Mouse (Mus musculus) spleen, postnatal 14 days (tissue): ENCODE results near the gene Krt24.

Experiments
- DNase-seq, 2 experiments: peaks; one replicate each; pipeline ENCODE4 v3.0.0; 2021 to 2022; ENCODE audit warnings: low spot score in 2 of 2

Krt24 gene

GRCm38 (mm10) chr11:99284833-99285312, at the start of gene Krt24:
Gene Krt24, minus strand, starts transcription at chr11:99285262.
- DNase-seq, result no peak

GRCm38 (mm10) chr11:99333426-99333825, 48.4 kb upstream of the Krt24 start:
- no peak for DNase-seq

GRCm38 (mm10) chr11:99329655-99330054, 44.6 kb upstream of the Krt24 start:
- no peak for DNase-seq

GRCm38 (mm10) chr11:99322851-99323250, 37.8 kb upstream of the Krt24 start, which contains the start of gene Krt25:
Gene Krt25, minus strand, starts transcription at chr11:99322951.
- DNase-seq, result no peak

- no peak for DNase-seq
Measured at GRCm38 (mm10) chr11:99321094-99321493, 36.0 kb upstream of the Krt24 start.

- no peak for DNase-seq
Measured at GRCm38 (mm10) chr11:99319127-99319526, 34.1 kb upstream of the Krt24 start.

- DNase-seq, result no peak
Measured at GRCm38 (mm10) chr11:99316543-99316942, 31.5 kb upstream of the Krt24 start.

- no peak for DNase-seq
Measured at GRCm38 (mm10) chr11:99314594-99314993, 29.5 kb upstream of the Krt24 start.

- no peak for DNase-seq
Measured at GRCm38 (mm10) chr11:99310882-99311281, 25.8 kb upstream of the Krt24 start.

- peak; percentile 19 to 46 for DNase-seq
Measured at GRCm38 (mm10) chr11:99307579-99307978, 22.5 kb upstream of the Krt24 start.

GRCm38 (mm10) chr11:99295039-99295438, 10.0 kb upstream of the Krt24 start:
- DNase-seq, result no peak

- DNase-seq, result peak; percentile 15 to 43
Measured at GRCm38 (mm10) chr11:99292846-99293245, 7.8 kb upstream of the Krt24 start.

- DNase-seq, result no peak
Measured at GRCm38 (mm10) chr11:99284011-99284410, 1.1 kb downstream of the Krt24 start.

- no peak for DNase-seq
Measured at GRCm38 (mm10) chr11:99283334-99283733, 1.7 kb downstream of the Krt24 start.

GRCm38 (mm10) chr11:99281116-99281515, 3.9 kb downstream of the Krt24 start:
- DNase-seq, result no peak

- DNase-seq, result no peak
Measured at GRCm38 (mm10) chr11:99279986-99280385, 5.1 kb downstream of the Krt24 start.

GRCm38 (mm10) chr11:99276786-99277185, 8.3 kb downstream of the Krt24 start:
- DNase-seq, result no peak

- no peak for DNase-seq
Measured at GRCm38 (mm10) chr11:99275624-99276023, 9.4 kb downstream of the Krt24 start.

GRCm38 (mm10) chr11:99272721-99273120, 12.3 kb downstream of the Krt24 start:
- DNase-seq, result no peak

- DNase-seq, result no peak
Measured at GRCm38 (mm10) chr11:99269192-99269591, 15.9 kb downstream of the Krt24 start.

GRCm38 (mm10) chr11:99265796-99266195, 19.3 kb downstream of the Krt24 start:
- DNase-seq, result no peak

- no peak for DNase-seq
Measured at GRCm38 (mm10) chr11:99265220-99265619, 19.8 kb downstream of the Krt24 start.

GRCm38 (mm10) chr11:99256213-99256612, 28.8 kb downstream of the Krt24 start:
- no peak for DNase-seq

GRCm38 (mm10) chr11:99255316-99255715, 29.7 kb downstream of the Krt24 start:
- no peak for DNase-seq
